Mouse (Mus musculus) bone marrow macrophage, adult 2 months (primary cell): ENCODE results near the gene Gtpbp4.

Source experiments
- CTCF ChIP-seq: IDR thresholded peaks from 2 replicates; pipeline ENCODE4 v1.5.1; 2012; ENCODE audit warnings: low read depth, mild to moderate bottlenecking, low read length, moderate library complexity
- POLR2A ChIP-seq: IDR thresholded peaks from 2 replicates; pipeline ENCODE4 v1.6.1; 2012; ENCODE audit warnings: mild to moderate bottlenecking, low read depth, low read length, borderline replicate concordance

GRCm38 (mm10) chr13:9019713-9020112 lies 23.8 kb upstream of the Gtpbp4 start:
- TF ChIP-seq CTCF = no peak
- TF ChIP-seq POLR2A = no peak
